Mouse (Mus musculus): ENCODE measurements around the gene Dhx9.

DNA sequence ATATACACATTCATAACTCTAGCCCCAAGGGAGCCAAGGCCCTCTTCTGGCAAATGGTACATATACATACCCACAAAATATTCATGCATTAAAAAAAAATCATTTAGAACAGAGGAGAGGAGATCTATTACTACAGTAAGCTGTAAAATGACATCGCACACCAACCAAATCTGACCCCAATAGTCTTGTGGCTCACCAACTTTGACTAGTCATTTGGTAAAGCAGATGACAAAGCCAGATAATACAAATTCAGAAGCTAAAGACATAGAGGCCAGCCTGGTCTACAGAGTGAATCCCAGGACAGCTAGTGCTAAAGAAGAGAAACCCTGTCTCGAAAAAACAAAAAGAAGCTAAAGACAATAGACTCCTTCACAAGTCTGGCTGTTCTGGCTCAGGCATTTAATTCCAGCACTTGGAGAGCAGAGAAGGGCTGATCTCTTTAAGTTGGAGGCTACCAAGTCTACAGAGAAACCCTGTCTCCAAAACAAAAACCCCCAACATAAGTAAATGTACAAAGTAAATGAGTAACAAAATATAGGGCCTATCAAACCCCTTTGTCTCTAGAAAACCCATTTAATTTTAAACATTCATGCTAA lies 2.2 kb downstream of the Dhx9 start:
- TF ChIP-seq CTCF (conservative IDR thresholded peaks at IDR 0.05; ENCODE audit: insufficient read depth, insufficient read length, low read depth, low read length): no peak
- TF ChIP-seq POLR2A (IDR thresholded peaks at IDR 0.05; ENCODE audit: low read depth, low read length): no peak

All from kidney, adult 2 months (tissue).